Mouse (Mus musculus) brain, embryonic 14.5 days (tissue): ENCODE measurements at regions not wholly inside any gene's neighbourhood (a gene's known extent, or its start where the extent isn't known, plus 50 kb on each side); places are given as distances from the start of the nearest gene placed in this dataset.

Source experiments
- CTCF ChIP-seq: fragments of 200-500 bp; IDR thresholded peaks from 2 replicates; pipeline ENCODE4 v1.5.1; 2012; ENCODE audit warnings: inconsistent platforms, mild to moderate bottlenecking, moderate library complexity, borderline replicate concordance; ENCODE audit not compliant: insufficient read depth, insufficient read length; ENCODE audit errors: extremely low read depth
- POLR2A ChIP-seq: fragments of 200-500 bp; IDR thresholded peaks from 2 replicates; pipeline ENCODE4 v1.6.1; 2012; ENCODE audit warnings: mild to moderate bottlenecking, inconsistent platforms, borderline replicate concordance; ENCODE audit not compliant: poor library complexity, insufficient read depth, insufficient read length, severe bottlenecking; ENCODE audit errors: extremely low read depth

DNA sequence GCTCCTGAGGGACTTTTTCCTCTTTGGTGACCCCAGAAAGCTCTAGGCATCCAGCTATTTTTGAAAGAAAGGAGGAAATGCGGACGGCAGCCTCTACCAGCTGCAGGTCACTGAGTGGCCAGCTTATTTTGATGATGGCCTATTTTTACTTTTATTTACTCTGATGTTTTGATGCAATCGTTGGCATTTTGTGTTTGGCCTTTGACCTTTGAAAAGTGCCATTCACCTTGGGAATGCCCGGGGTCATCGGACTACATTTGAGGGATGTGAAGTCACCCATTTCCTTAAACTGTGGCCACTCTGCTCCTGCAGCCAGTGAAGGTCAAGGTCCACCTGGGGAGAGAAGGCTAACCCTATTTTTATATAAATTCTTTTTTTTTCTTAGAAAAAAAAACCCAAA is 186.8 kb upstream of the Zfp618 start:
- no peak for TF ChIP-seq CTCF
- no peak for TF ChIP-seq POLR2A
